Mouse (Mus musculus) forebrain, postnatal 0 days (tissue): ENCODE measurements around the gene Galk1. TPM values are rescaled to one million over a fixed set of nuclear protein-coding genes. Genes with fewer than 3 reads are reported as not detected.

Experiments used
- ATAC-seq: fragments of 200-750 bp; cut with Nextera tagmentation; 2 replicates; pipeline ENCODE4 v1.8.0; 2017; ENCODE audit warnings: mild to moderate bottlenecking, moderate library complexity
- DNase-seq: peaks from one replicate; pipeline ENCODE4 v3.0.0-alpha.2; 2015
- H3K27ac ChIP-seq: fragments of 300-500 bp; sonication (generic); 2 replicates; pipeline ENCODE4 v1.5.1; 2014; ENCODE audit warnings: low read depth, mild to moderate bottlenecking, antibody characterized with exemption, low read length, moderate library complexity, mixed read lengths
- H3K27me3 ChIP-seq: fragments of 300-500 bp; sonication (generic); 2 replicates; pipeline ENCODE4 v1.6.1; 2014; ENCODE audit warnings: mild to moderate bottlenecking, low read length, mixed read lengths; ENCODE audit not compliant: insufficient read depth
- H3K36me3 ChIP-seq: fragments of 300-500 bp; sonication (generic); 2 replicates; pipeline ENCODE4 v1.6.1; 2014; ENCODE audit warnings: mild to moderate bottlenecking, moderate library complexity; ENCODE audit not compliant: insufficient read depth
- H3K4me1 ChIP-seq: fragments of 300-500 bp; sonication (generic); 2 replicates; pipeline ENCODE4 v1.6.1; 2014; ENCODE audit warnings: antibody characterized with exemption; ENCODE audit not compliant: insufficient read depth
- H3K4me2 ChIP-seq: fragments of 300-500 bp; sonication (generic); 2 replicates; pipeline ENCODE4 v1.6.1; 2014; ENCODE audit warnings: low read depth, mild to moderate bottlenecking, moderate library complexity
- H3K4me3 ChIP-seq: fragments of 300-500 bp; sonication (generic); 2 replicates; pipeline ENCODE4 v1.5.1; 2014; ENCODE audit warnings: low read depth, low read length, mixed read lengths
- H3K9ac ChIP-seq: fragments of 300-500 bp; sonication (generic); 2 replicates; pipeline ENCODE4 v1.6.1; 2014; ENCODE audit warnings: mild to moderate bottlenecking
- H3K9me3 ChIP-seq: fragments of 300-500 bp; sonication (generic); 2 replicates; pipeline ENCODE4 v1.6.1; 2016; ENCODE audit warnings: low read length
- CTCF ChIP-seq: sonication (generic); IDR thresholded peaks from 2 replicates; pipeline ENCODE4 v1.5.1; 2016; ENCODE audit warnings: antibody characterized with exemption, control low read depth, low read depth
- WGBS: fragments of 180-500 bp; shearing (Covaris S2); extraction: QIAGEN DNeasy Blood & Tissue Kit; methylation state at CpG from one replicate; pipeline ENCODE4 v1.1.7; 2014; 5-methylcytosine and 5-hydroxymethylcytosine counted together
- polyA plus RNA-seq: library from polyadenylated mRNA; unstranded; fragments of >200 nt; fragmentation: Nextera tagmentation; extraction: Ambion mirVana; gene quantifications from 2 replicates; pipeline ENCODE4 v1.2.1, GENCODE M21; 2015
- total RNA-seq: library from RNA; depleted of rRNA; stranded (reverse); fragments of >200 nt; gene quantifications from 2 replicates; pipeline ENCODE4 v1.2.3, GENCODE M21; 2014

Gene Galk1
- total and polyA plus RNA-seq, 2 experiments from 2014 or later, result 42.6 to 61.1 TPM

DNA sequence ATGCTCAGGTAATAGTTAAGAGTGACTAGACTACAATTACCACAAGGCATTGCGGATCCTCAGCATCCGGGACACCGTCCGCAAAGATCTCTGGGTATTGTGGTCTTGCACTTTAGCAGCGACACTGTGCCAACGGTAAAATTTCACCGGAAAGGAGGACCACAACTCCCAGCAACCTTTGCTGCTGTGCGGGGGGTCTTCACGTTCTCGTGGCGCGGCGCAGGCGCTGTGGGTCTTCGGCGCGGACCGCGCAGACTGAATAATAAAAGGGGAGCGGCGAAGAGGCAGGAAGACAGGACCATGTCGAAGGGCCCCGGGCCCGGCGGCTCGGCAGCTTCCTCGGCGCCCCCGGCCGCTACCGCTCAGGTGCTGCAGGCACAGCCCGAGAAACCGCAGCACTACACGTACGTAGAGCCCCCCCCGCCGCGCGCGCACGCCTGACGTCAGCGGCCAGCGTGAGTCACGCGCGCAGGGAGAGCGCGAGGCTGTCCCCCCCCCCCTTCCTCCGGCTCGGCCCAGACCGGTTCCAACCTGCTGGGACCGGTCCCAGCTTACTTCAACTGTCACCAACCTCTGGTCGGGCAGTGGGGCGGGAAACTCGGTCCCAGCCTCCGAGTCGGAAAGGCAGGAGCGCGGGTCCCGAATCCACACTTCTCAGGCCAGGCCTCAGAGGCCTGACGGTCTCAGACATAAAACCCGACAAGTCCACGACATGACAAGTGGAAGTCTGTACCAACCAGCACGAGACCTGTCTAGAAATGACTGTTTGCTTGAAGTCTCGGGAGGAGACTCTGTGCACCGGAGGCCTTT, 17.8 kb upstream of the Galk1 start, which contains the start of gene Unk:
Unk (plus strand) TSS at position 235 of the 810 bp plus-strand sequence.
- ATAC-seq (peak; percentile 95), DNase-seq (peak; percentile 99)
- Histone ChIP-seq H3K27ac (peak within 1 kb of the TSS; percentile 100), H3K9me3 (no peaks in the 10 kb centered on the region), H3K27me3 (no peaks in the 10 kb centered on the region), H3K4me1 (peaks cover 13% of the 10 kb centered on the region), H3K9ac (peak within 1 kb of the TSS; percentile 97), H3K4me2 (peak within 1 kb of the TSS; percentile 84), H3K36me3 (no peaks in the 10 kb centered on the region), H3K4me3 (peak within 1 kb of the TSS; percentile 69)
- TF ChIP-seq CTCF, result no peak
- 2% methylated on average over 63 of the region's 67 CpGs for WGBS

DNA sequence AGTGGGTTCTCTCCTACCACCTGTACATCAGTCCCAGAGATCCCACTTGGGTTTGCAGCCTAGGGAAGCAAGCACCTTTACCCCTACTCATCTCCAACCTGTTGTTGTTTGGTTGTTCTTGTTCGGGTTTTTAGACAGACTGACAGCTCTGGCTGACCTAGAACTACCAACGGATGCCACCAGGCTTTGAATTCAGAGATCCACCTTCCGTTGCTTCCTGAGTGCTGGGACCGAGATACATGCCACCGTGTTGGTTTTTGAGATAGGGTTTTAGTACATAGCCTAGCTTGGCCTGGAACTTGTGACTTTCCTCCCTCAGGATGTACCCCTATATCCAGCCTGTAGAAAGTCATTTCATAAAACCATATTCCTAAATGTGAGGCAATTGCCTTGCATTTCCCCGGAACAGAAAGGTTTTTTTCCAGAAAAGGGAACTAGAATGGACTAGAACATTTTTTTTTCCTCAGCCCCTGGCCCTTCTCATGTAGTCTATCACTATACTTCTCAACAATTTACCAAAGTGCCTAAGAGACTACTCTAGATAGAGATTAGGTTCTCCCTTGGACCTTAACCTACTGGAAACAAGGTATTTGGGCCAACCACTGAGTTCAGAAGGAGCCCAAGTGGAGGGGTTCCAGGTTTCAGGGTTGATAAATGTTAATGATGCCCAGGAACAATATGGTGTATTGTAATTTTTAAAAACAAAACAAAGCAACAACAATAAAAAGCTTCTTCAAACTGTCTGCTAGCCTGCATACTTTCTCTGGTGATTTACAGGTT, 16.8 kb upstream of the Galk1 start:
- ATAC-seq (no peak), DNase-seq (no peak)
- no peaks in the 10 kb centered on the region for H3K36me3 ChIP-seq
- H3K4me2 ChIP-seq, result peak overlapping the region; percentile 54
- peak overlapping the region; percentile 97 for H3K9ac ChIP-seq
- H3K9me3 ChIP-seq, result no peaks in the 10 kb centered on the region
- peak overlapping the region; percentile 69 for H3K4me3 ChIP-seq
- TF ChIP-seq CTCF, result no peak
- 83% methylated on average over 6 of the region's 6 CpGs for WGBS
- no peaks in the 10 kb centered on the region for H3K27me3 ChIP-seq
- H3K4me1 ChIP-seq, result peaks cover 13% of the 10 kb centered on the region
- H3K27ac ChIP-seq, result peak overlapping the region; percentile 22; the same call in 1 of the 2 replicates

DNA sequence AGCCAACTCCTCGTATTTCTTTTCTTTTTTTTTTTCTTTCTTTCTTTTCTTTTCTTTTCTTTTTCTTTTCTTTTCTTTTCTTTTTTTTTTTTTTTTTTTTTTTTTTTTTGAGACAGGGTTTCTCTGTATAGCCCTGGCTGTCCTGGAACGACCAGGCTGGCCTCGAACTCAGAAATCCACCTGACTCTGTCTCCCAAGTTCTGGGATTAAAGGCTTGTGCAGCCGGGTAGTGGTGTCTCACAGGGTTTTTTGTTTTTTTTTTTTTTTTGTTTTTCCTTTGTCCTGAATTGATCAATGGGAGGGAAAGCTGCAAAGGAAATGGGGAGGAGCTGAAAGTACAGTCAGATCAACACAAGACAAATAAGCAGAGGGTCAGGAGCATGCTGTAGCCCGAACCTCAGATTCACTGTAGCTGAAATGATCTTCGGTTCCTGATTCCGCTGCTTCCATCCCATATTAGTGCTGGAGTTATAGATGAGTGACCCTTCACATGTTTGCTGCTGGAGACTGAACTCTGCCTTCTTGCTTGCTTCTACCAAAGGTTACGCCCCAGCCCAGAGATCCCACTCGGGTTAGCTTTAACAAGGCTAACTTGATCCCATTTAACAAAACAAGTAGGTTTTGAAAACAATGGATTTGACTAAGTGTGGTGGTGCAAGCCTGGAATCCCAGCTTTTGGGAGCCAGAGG, 15.8 kb upstream of the Galk1 start:
- H3K9ac ChIP-seq, result no peak overlapping the region
- no peak overlapping the region for H3K4me2 ChIP-seq
- DNase-seq, result no peak
- WGBS, result 77% methylated on average over 9 of the region's 9 CpGs
- no peak overlapping the region for H3K4me3 ChIP-seq
- H3K27ac ChIP-seq, result no peak overlapping the region
- no peak for ATAC-seq
- no peaks in the 10 kb centered on the region for H3K36me3 ChIP-seq
- H3K27me3 ChIP-seq, result no peaks in the 10 kb centered on the region
- TF ChIP-seq CTCF, result no peak
- H3K9me3 ChIP-seq, result no peaks in the 10 kb centered on the region
- H3K4me1 ChIP-seq, result peaks cover 13% of the 10 kb centered on the region

DNA sequence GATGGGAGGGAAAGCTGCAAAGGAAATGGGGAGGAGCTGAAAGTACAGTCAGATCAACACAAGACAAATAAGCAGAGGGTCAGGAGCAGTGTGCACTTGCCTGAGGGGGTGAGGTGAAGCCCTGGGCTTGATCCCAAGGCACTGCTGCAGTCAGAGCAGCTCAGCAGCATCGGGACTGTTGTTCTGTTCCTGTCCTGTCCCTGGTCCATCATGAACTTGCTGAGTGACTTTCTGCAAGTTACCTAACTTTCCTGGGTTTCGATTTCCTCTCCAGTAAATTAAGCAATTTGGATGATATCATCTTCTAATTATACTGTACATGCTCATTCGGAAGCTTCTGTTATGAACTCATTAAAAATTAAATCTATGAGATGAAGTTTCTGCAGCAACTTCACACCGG, 15.2 kb upstream of the Galk1 start, which contains the start of gene H3f3b:
H3f3b (minus strand) TSS at position 207 of the 400 bp plus-strand sequence.
- no peak within 1 kb of the TSS for H3K4me2 ChIP-seq
- H3K9ac ChIP-seq, result no peak within 1 kb of the TSS
- H3K4me1 ChIP-seq, result peaks cover 13% of the 10 kb centered on the region
- 85% methylated on average over 4 of the region's 4 CpGs for WGBS
- H3K27me3 ChIP-seq, result no peaks in the 10 kb centered on the region
- DNase-seq, result no peak
- H3K9me3 ChIP-seq, result no peaks in the 10 kb centered on the region
- no peak within 1 kb of the TSS for H3K4me3 ChIP-seq
- no peak within 1 kb of the TSS for H3K27ac ChIP-seq
- H3K36me3 ChIP-seq, result no peaks in the 10 kb centered on the region
- no peak for ATAC-seq
- TF ChIP-seq CTCF, result no peak

DNA sequence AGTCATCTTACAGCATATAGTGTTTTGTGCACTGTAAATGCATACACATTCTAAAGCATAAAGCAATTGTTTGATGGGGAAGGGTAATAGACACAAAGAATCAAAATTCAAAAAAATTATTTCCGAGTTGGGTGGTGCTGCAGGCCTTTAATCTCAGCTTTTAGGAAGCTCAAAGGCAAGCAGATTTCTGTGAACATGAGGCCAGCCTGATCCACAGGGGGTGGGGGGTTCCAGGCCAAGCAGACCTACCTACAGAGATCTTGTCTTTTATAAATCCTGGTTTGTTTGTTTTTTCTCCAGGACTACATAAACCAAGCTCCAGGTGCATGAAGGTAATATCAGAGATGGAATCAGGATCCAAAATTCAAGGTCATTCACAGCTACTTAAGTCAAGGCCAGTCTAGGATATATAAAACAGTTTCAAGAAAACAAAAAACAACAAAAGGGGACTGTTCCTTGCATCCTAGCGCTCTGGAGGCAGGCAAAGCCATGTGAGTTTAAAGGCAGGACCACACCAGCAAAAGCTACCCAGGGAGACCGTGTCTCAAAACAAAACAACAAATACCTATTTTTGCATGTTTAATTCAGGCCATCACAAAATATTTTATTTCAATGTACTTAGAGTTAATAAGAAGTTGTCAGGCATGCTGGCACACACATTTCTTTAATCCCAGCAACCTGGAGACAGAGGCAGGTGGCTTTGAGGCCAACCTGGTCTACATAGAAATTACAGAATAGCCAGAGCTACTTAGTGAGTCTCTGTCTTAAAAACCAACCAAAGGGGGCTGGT, 12.7 kb upstream of the Galk1 start:
- Histone ChIP-seq H3K27me3 (no peaks in the 10 kb centered on the region), H3K4me3 (no peak overlapping the region), H3K27ac (peak overlapping the region; percentile 68), H3K9ac (no peak overlapping the region), H3K9me3 (no peaks in the 10 kb centered on the region), H3K36me3 (peaks cover 19% of the 10 kb centered on the region), H3K4me2 (no peak overlapping the region), H3K4me1 (peaks cover 4% of the 10 kb centered on the region; the same call in 1 of the 2 replicates)
- TF ChIP-seq CTCF, result no peak
- WGBS, result 92% methylated on average over 3 of the region's 3 CpGs
- ATAC-seq, result no peak
- no peak for DNase-seq

DNA sequence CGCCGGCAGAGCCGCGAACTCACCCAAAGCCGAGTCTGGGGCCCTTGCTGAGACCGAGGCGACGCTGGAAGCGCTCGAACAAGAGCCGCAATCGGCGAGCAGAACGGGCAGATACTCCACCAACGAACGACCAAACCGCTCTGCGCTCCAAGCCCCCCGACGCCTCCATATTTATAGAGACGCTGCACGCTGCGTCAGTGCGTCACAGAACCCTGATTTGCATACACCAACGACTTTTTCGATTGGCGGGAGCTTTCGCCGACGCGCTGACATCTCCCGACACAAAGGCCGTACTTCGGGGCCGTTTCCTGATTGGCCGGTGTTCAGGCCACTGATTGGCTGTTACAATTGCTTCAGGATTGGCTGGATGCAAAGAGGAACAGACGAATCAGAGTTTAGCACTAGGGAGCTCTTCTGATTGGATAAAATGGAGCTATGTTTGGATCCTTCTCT, 11.9 kb upstream of the Galk1 start:
- ATAC-seq (peak; percentile 95), DNase-seq (peak; percentile 100)
- no peak for TF ChIP-seq CTCF
- H3K4me2 ChIP-seq, result no peak overlapping the region
- H3K9ac ChIP-seq, result peak overlapping the region; percentile 100
- H3K27me3 ChIP-seq, result no peaks in the 10 kb centered on the region
- peaks cover 4% of the 10 kb centered on the region; the same call in 1 of the 2 replicates for H3K4me1 ChIP-seq
- H3K9me3 ChIP-seq, result no peaks in the 10 kb centered on the region
- WGBS, result under 1% methylated on average over 32 of the region's 37 CpGs
- H3K36me3 ChIP-seq, result peaks cover 22% of the 10 kb centered on the region
- peak overlapping the region; percentile 88 for H3K4me3 ChIP-seq
- H3K27ac ChIP-seq, result peak overlapping the region; percentile 97
